Mouse (Mus musculus): Measurements from ENCODE around the gene Clhc1. TPM values are rescaled to one million over a fixed set of nuclear protein-coding genes. Genes with fewer than 3 reads are reported as not detected.

Gene Clhc1
- polyA plus RNA-seq (2017; shearing (Covaris generic)), result 1.5 TPM

DNA sequence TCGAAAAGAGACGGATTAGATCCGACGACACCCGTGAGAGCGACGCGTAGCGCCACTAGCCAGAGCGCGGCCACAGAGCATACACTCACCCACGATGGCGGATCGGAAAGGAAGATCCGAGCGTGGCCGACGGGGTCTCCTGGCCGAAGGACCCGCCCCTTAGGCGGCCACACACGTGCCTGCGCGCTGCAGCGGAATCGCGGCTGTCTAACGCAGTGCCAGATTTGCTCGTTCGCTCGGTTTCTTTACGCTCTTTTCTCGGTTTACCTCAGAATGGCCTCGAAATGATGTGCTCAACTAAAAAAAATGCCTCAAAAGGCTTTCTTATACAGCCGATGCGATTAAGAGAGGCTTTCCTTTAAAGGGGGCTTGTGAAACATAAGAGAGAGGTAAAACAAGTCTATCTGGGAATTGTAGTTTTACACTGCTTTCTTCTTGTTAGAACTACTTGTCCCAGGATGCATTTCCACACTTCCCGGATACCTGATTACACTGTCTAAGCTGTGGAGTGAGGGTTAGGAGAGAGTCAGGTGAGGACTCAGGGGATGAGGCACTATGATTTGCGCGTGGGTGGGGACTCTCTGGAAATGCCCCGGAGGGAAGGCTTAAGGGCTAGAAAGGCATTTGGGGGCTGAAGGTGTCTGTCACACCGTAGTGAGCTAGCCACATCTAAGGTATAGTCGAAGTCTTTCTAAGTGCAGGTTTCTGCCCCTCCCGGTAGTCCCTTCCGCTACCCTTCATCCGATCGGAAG is at the start of gene Clhc1, which contains the start of gene Rps27a:
TSS of gene Clhc1 (plus strand) at position 199 of the 752 bp plus-strand sequence.
TSS of gene Rps27a (minus strand) at position 358 of the 752 bp plus-strand sequence.

DNA sequence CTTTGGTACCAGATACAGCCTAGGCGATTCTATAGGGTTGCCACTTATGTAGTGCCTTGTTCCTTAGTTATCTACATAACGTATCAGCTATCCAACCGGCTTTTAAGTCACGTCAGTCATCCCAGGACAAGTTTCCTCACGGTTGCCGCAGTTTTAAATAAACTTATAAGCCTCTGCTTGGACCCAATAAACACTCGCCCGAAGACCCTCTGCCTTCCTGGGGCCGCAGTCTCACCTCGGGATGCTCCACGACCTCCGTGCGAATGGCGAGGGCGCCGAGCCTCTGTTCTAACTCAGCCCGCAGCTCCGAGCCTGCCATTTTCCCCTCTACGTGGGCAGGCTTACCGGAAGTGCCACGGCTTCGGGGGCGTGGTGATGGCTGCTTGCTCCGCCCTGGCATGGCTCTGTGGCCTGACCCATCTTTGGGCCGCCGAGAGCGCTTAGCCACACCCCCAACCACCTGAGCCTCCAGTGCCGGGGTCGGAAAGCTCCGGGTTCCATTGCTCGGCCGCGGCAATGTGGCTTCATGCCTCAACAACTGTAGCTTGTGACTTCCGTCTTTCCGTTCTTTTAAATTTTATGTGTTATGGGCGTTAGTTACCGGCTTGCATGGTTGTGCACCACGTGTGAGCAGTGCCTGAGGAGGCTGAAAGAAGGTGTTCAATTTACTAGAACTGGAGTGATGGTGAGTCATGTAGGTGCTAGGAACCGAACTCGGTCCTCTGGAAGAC is 32.9 kb upstream of the Clhc1 start, which contains the start of gene Prorsd1:
TSS of gene Prorsd1 (minus strand) at position 352 of the 731 bp plus-strand sequence.

DNA sequence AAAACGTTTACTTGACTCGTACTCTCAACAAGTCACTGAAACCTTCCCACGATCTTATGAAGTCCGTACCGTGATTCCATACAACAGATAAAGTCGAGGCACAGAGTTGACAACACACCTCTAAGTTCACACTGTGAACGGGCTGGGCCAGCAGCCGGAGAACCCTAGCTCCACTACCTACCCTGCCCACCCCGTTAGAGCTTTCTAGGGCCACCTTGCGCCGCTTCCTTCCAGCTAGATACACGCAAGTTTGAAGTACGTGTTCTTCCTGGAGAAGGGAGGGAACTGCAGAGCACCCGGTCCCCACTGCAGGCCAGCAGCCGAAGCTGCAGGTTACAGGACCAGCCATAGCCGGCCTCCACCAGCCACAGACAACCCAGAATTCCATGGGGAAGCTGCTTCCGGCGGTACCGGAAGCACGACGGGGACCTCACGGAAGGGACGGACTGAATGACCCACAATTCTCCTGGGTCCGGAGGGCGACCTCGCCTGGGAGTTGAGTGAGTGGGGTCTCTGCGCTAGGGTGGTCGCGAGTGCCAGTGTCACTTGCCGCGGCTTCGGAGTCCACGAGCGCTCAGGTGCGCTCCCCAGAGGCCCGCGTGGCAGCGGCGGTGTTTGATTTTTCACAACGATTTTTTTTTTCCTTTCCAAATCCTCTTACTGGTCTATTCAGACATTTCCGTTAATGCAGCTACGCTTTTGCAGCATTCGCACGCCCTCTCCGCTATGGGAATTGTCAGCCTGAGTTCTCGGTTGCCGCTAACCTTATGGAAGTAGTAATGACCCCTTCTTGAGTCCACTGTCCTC is 21.6 kb upstream of the Clhc1 start, which contains the start of gene Mtif2:
TSS of gene Mtif2 (plus strand) at position 421 of the 807 bp plus-strand sequence.

Other genes with a start within 250 kb of the Clhc1 start
- 0.48 TPM for gene Ccdc88a, start 174.3 kb upstream of the Clhc1 start, polyA plus RNA-seq (2017; shearing (Covaris generic))
- gene Prorsd1, start 32.9 kb upstream of the Clhc1 start, polyA plus RNA-seq (2017; shearing (Covaris generic)), result 43.3 TPM
- 63.5 TPM for gene Mtif2, start 21.5 kb upstream of the Clhc1 start, polyA plus RNA-seq (2017; shearing (Covaris generic))
- gene Rps27a, start 159 bp downstream of the Clhc1 start, polyA plus RNA-seq (2017; shearing (Covaris generic)), result 539 TPM
- 8.8 TPM for gene Rtn4, start 145.0 kb downstream of the Clhc1 start, polyA plus RNA-seq (2017; shearing (Covaris generic))

Data from activated CD4-positive, CD25-positive, alpha-beta regulatory T cell, adult 9 weeks (primary cell).